Mouse (Mus musculus): ENCODE measurements around the gene Zfp369. TPM values are rescaled to one million over a fixed set of nuclear protein-coding genes. Genes with fewer than 3 reads are reported as not detected.

Zfp369 gene
- total RNA-seq (2023) = 10 to 100 TPM; 12.0 to 15.2 TPM

DNA sequence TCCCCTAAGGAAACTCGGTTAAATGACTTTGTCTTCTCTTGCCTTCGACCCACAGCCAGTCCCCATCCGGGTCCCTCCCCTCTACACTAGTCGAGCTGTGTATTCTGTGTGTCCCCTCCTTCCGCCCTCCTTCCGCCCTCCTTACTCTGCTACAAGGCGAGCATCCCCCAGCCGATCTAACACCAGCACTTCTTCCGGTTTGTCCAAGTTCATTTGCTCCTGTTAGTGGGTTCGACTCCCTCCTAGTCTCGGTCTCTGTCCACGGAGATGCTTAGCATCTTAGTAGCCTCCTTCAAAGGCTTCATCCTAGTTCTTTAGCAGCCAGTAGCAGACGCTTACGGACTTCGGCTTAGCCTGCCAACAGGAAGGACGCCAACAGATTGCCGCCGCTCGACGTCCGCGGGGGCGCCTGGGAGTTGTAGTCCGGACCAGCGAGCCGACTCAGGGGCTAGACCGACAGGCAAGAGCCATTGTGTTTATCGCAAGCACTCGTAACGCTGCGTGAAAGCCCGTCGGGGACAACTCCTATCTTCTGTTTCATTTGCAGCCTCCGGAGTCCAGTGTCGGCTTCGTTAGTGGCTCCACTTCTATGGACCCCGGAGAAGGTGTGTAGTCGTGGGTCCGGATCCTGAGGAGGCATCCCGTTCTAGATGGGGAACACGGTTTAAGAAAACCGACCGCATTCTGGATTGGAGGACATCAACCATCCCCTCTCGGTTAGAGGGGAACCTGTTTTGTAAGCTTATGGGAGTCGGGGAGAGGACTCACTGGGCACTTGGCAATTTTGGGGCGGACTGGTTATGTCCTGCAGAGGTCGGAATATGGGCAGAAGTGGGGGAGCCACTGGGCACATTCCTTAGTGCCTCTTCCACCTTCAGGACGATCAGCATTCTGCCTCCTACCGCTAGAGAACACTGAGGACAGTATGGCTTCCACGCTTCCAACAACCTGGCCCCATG is at the start of gene Zfp369:
TSS of gene Zfp369 (plus strand) at position 432 of the 959 bp plus-strand sequence.

GRCm38 (mm10) chr13:65259239-65259638 is 19.4 kb upstream of the Zfp369 start, which contains the start of gene Gm10775:
Gene Gm10775, plus strand, starts transcription at chr13:65259539.

Other genes with a start within 250 kb of the Zfp369 start
- gene Spata31d1c, start 245.8 kb upstream of the Zfp369 start, total RNA-seq (2023) = not detected
- gene Prss47, start 226.1 kb upstream of the Zfp369 start, total RNA-seq (2023) = not detected
- 100 to 1,000 TPM; 188 TPM for gene Mfsd14b, start 165.8 kb upstream of the Zfp369 start, total RNA-seq (2023)
- gene Olfr465-ps1, start 140.7 kb upstream of the Zfp369 start, total RNA-seq (2023) = not detected
- gene Olfr466, start 128.6 kb upstream of the Zfp369 start, total RNA-seq (2023) = not detected
- not detected for gene Nlrp4f, start 72.8 kb upstream of the Zfp369 start, total RNA-seq (2023)
- gene Gm10775, start 19.3 kb upstream of the Zfp369 start, total RNA-seq (2023) = not detected
- not detected for gene Gm10139, start 233.9 kb downstream of the Zfp369 start, total RNA-seq (2023)